Mouse (Mus musculus) midbrain, embryonic 11.5 days (tissue): ENCODE results near the gene Ttc4. TPM values are rescaled to one million over a fixed set of nuclear protein-coding genes. Genes with fewer than 3 reads are reported as not detected.

Source experiments
- ATAC-seq: fragments of 200-750 bp; cut with Nextera tagmentation; 2 replicates; pipeline ENCODE4 v1.8.0; 2017; ENCODE audit warnings: moderate TSS enrichment, moderate library complexity; ENCODE audit not compliant: low FRiP score
- DNase-seq: peaks from one replicate; pipeline ENCODE4 v3.0.0; 2015; ENCODE audit warnings: low spot score; ENCODE audit errors: missing footprints
- H3K27ac ChIP-seq: fragments of 300-500 bp; sonication (generic); 2 replicates; pipeline ENCODE4 v1.5.1; 2014; ENCODE audit warnings: low read depth, low read length
- H3K27me3 ChIP-seq: fragments of 300-500 bp; sonication (generic); 2 replicates; pipeline ENCODE4 v1.6.1; 2014; ENCODE audit warnings: mild to moderate bottlenecking, low read length, moderate library complexity, mixed read lengths; ENCODE audit not compliant: control insufficient read depth, insufficient read depth
- H3K36me3 ChIP-seq: fragments of 300-500 bp; sonication (generic); 2 replicates; pipeline ENCODE4 v1.6.1; 2014; ENCODE audit warnings: mild to moderate bottlenecking, low read length, moderate library complexity, mixed read lengths; ENCODE audit not compliant: control insufficient read depth, insufficient read depth
- H3K4me1 ChIP-seq: fragments of 300-500 bp; sonication (generic); 2 replicates; pipeline ENCODE4 v1.6.1; 2014; ENCODE audit warnings: low read length; ENCODE audit not compliant: control insufficient read depth, insufficient read depth
- H3K4me2 ChIP-seq: fragments of 300-500 bp; sonication (generic); 2 replicates; pipeline ENCODE4 v1.6.1; 2014; ENCODE audit warnings: mild to moderate bottlenecking, moderate library complexity
- H3K4me3 ChIP-seq: fragments of 300-500 bp; sonication (generic); 2 replicates; pipeline ENCODE4 v1.5.1; 2014; ENCODE audit warnings: low read depth, low read length
- H3K9ac ChIP-seq: fragments of 300-500 bp; sonication (generic); 2 replicates; pipeline ENCODE4 v1.6.1; 2014; ENCODE audit warnings: low read length
- H3K9me3 ChIP-seq: fragments of 300-500 bp; sonication (generic); 2 replicates; pipeline ENCODE4 v1.6.1; 2016; ENCODE audit warnings: low read length; ENCODE audit not compliant: control insufficient read depth
- WGBS: fragments of 180-500 bp; shearing (Covaris S2); extraction: QIAGEN DNeasy Blood & Tissue Kit; methylation state at CpG from one replicate; pipeline ENCODE4 v1.1.7; 2014; 5-methylcytosine and 5-hydroxymethylcytosine counted together
- polyA plus RNA-seq: library from polyadenylated mRNA; unstranded; fragments of >200 nt; fragmentation: Nextera tagmentation; extraction: Ambion mirVana; gene quantifications from 2 replicates; pipeline ENCODE4 v1.2.1, GENCODE M21; 2014

The Ttc4 gene
- polyA plus RNA-seq, 1 experiment from 2014 or later = 97.3 TPM

DNA sequence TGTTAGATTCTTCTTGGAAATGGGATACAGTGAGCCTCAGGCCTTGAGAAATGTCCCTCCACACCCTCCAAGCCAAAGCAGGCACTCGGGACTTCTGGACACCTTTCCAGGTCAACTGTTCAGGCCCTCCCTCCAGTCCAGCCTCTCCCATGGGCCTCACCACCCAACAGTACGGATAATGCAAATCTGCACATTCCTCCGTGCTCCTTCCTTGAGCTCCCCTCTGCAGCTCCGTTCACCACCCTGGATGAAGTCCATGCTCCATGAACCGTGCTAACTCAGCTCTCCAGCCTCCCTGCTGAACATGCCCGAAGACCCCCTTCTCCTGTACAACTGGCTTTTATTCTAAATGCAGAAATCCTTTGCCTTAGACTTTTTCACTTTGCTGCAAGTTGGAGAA lies 14.0 kb downstream of the Ttc4 start:
- DNase-seq (no peak), ATAC-seq (no peak)
- Histone ChIP-seq H3K9ac (no peak overlapping the region), H3K4me3 (no peak overlapping the region), H3K27me3 (no peaks in the 10 kb centered on the region), H3K4me1 (no peaks in the 10 kb centered on the region), H3K9me3 (no peaks in the 10 kb centered on the region), H3K27ac (no peak overlapping the region), H3K4me2 (no peak overlapping the region), H3K36me3 (peaks cover 32% of the 10 kb centered on the region)
- WGBS = 91% methylated on average over 6 of the region's 6 CpGs

DNA sequence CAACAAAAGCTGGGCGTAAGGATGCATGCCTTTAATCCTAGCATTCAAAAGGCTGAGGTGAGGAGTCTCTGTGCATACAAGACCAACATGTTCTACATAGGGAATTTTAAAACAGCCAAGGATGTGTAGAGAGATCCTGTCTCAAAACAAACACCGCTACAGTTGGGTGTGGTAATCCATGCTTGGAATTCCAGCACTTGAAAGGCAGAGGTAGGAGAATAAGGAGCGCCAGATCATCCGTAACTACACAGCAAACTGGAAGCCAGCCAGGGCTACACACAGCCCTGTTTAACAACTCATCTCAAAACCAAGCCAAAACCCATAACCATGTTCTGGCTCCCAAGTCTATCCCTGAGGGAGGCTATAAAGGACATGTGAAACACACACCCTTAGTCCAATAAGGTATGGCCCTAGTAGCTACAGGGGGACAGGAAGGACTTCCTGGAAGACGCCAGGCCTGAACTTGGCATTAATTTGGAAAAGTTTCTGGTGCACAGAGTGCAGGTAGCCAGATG lies 14.7 kb downstream of the Ttc4 start:
- H3K36me3 ChIP-seq = peaks cover 29% of the 10 kb centered on the region
- 90% methylated on average over 5 of the region's 5 CpGs for WGBS

DNA sequence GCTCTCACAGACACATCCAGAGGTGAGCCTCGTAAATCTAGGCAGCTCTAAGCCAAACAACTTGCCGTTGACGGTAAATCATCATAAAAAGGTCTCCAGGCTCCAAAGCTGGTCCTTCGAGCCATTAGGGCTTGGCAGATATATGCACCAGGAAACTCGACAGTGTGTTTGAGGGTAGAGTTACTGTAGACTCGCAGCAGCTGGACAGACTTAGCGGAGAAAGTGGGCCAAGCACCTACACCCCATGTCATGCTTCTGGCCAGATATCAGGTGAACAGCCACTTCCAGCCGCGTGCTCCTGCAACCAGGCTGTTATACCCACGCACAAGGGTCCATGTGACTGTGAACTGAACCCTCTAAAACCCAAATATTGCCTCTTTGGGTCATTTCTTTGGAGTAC lies 23.1 kb downstream of the Ttc4 start:
- H3K4me1 ChIP-seq = peaks cover 7% of the 10 kb centered on the region
- H3K36me3 ChIP-seq = peaks cover 10% of the 10 kb centered on the region; the same call in 1 of the 2 replicates
- no peak overlapping the region for H3K27ac ChIP-seq
- ATAC-seq (no peak), DNase-seq (no peak)
- WGBS = 94% methylated on average over 10 of the region's 10 CpGs
- H3K9me3 ChIP-seq = no peaks in the 10 kb centered on the region
- no peak overlapping the region for H3K4me2 ChIP-seq
- no peaks in the 10 kb centered on the region for H3K27me3 ChIP-seq
- H3K9ac ChIP-seq = no peak overlapping the region
- H3K4me3 ChIP-seq = no peak overlapping the region

More for the DNA sequence above, 14.7 kb downstream of the Ttc4 start:
- H3K9me3 ChIP-seq = no peaks in the 10 kb centered on the region
- DNase-seq (no peak), ATAC-seq (no peak)
- H3K4me2 ChIP-seq = no peak overlapping the region
- no peak overlapping the region for H3K9ac ChIP-seq
- H3K4me1 ChIP-seq = no peaks in the 10 kb centered on the region
- H3K4me3 ChIP-seq = no peak overlapping the region
- H3K27ac ChIP-seq = no peak overlapping the region
- H3K27me3 ChIP-seq = no peaks in the 10 kb centered on the region

GRCm38 (mm10) chr4:106653051-106653450 lies 25.7 kb downstream of the Ttc4 start:
- no peaks in the 10 kb centered on the region for H3K9me3 ChIP-seq
- ATAC-seq = no peak
- no peaks in the 10 kb centered on the region; the same call in 1 of the 2 replicates for H3K27me3 ChIP-seq
- no peak overlapping the region for H3K4me2 ChIP-seq
- no peak for DNase-seq
- WGBS = 95% methylated on average over 15 of the region's 15 CpGs
- H3K4me1 ChIP-seq = peaks cover 7% of the 10 kb centered on the region
- H3K9ac ChIP-seq = no peak overlapping the region
- no peak overlapping the region for H3K27ac ChIP-seq
- H3K4me3 ChIP-seq = no peak overlapping the region
- peaks cover 5% of the 10 kb centered on the region; the same call in 1 of the 2 replicates for H3K36me3 ChIP-seq

DNA sequence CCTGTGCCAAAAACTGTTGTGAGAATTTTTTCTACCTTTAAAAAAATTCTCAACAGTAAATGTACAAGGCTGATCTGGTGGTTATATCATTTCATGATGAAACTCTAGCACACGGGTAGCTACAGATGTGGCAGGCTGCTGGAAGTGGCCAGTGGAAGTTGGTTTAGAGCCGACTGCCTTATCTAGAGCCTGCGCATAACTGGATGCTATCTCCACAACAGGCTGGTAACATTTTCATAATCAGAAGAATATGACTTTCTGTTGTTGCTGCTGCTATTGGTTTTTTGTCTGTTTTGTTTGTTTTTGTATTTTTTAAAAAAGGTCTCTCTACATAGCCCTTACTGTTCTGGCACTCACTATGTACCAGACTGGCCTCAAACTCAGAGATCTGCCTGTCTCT lies 26.2 kb downstream of the Ttc4 start:
- Histone ChIP-seq H3K27ac (no peak overlapping the region), H3K4me1 (peaks cover 7% of the 10 kb centered on the region), H3K9ac (no peak overlapping the region), H3K9me3 (no peaks in the 10 kb centered on the region), H3K36me3 (peaks cover 5% of the 10 kb centered on the region; the same call in 1 of the 2 replicates), H3K4me3 (no peak overlapping the region), H3K4me2 (no peak overlapping the region), H3K27me3 (no peaks in the 10 kb centered on the region; the same call in 1 of the 2 replicates)
- 95% methylated on average over 3 of the region's 3 CpGs for whole genome bisulfite sequencing
- ATAC-seq (no peak), DNase-seq (no peak)

DNA sequence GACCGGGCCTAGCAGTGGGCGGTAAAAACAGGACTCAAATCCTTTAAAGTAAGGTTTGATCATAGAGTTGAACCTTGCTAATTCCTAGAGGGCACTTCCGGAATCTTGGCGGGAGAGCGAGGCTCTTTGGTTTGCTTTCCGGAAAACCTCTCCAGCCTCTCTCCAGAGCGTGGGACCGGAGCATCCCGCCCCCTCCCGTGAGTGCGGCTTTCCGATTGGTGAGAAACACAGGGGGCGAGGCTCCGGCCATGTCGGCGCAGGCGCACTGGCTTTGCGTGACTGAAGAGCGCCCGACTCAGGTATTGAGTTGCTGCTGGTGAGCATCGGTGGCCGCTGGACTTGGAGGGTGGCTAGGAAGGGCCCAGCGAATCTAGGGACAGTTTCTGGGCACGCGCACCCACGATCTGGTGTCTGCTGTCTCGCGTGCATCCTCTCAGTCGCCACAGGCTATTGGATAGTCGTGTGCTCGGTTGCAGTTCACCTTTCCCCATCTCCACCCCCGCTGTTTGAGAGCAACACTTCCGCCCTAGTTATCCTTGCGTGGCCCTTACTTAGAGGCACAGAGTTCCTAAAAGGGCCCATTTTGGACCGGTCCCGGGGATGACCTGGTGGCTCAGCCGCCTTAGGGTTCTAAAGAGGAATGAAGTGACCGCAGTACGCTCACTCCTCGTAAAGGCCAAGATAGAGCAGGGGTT lies 27.8 kb downstream of the Ttc4 start, which contains the start of gene Pars2:
Pars2 (plus strand) TSS at position 237 of the 695 bp plus-strand sequence.
- Histone ChIP-seq H3K9ac (peak within 1 kb of the TSS; percentile 88), H3K4me2 (peak within 1 kb of the TSS; percentile 93), H3K27me3 (no peaks in the 10 kb centered on the region; the same call in 1 of the 2 replicates), H3K4me3 (peak within 1 kb of the TSS; percentile 73), H3K4me1 (peaks cover 7% of the 10 kb centered on the region), H3K9me3 (no peaks in the 10 kb centered on the region), H3K36me3 (peaks cover 5% of the 10 kb centered on the region; the same call in 1 of the 2 replicates), H3K27ac (no peak within 1 kb of the TSS; the same call in 1 of the 2 replicates)
- DNase-seq (peak; percentile 100), ATAC-seq (peak; percentile 98)
- 5% methylated on average over 40 of the region's 40 CpGs for WGBS

GRCm38 (mm10) chr4:106647137-106647536 lies 31.6 kb downstream of the Ttc4 start:
- H3K27me3 ChIP-seq = no peaks in the 10 kb centered on the region; the same call in 1 of the 2 replicates
- H3K9me3 ChIP-seq = no peaks in the 10 kb centered on the region
- no peak overlapping the region for H3K27ac ChIP-seq
- no peak overlapping the region for H3K4me3 ChIP-seq
- H3K4me2 ChIP-seq = no peak overlapping the region
- peaks cover 7% of the 10 kb centered on the region for H3K4me1 ChIP-seq
- 87% methylated on average over 6 of the region's 6 CpGs for WGBS
- no peaks in the 10 kb centered on the region for H3K36me3 ChIP-seq
- ATAC-seq (no peak), DNase-seq (peak; percentile 59)
- H3K9ac ChIP-seq = no peak overlapping the region

GRCm38 (mm10) chr4:106645797-106646196 lies 32.9 kb downstream of the Ttc4 start:
- no peak overlapping the region for H3K4me3 ChIP-seq
- 76% methylated on average over 5 of the region's 5 CpGs for WGBS
- H3K36me3 ChIP-seq = no peaks in the 10 kb centered on the region
- H3K27ac ChIP-seq = no peak overlapping the region
- no peak overlapping the region for H3K4me2 ChIP-seq
- no peaks in the 10 kb centered on the region; the same call in 1 of the 2 replicates for H3K27me3 ChIP-seq
- ATAC-seq (no peak), DNase-seq (no peak)
- no peaks in the 10 kb centered on the region for H3K4me1 ChIP-seq
- H3K9me3 ChIP-seq = no peaks in the 10 kb centered on the region
- no peak overlapping the region for H3K9ac ChIP-seq

DNA sequence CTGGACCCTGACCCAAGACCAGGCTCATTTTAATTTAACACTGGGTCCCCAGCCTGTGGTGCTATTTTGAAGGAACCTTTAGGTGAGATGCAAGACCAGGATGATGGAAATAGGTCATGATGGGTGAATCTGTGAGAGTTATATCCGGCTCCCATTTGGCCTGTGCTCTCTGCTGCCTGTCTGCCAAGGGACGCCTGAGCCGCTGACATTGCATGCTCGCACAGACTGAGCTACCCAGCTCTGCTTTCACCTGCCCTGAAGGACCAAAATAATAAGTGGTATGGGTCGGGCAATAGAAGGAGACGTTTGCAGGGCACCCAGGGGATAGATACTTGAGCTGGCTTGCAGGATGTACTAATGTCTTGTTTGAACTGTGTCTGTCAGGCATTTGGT lies 34.5 kb downstream of the Ttc4 start:
- ATAC-seq = no peak
- DNase-seq = no peak
- no peaks in the 10 kb centered on the region for H3K36me3 ChIP-seq
- no peak overlapping the region for H3K27ac ChIP-seq
- no peak overlapping the region for H3K4me3 ChIP-seq
- no peak overlapping the region for H3K4me2 ChIP-seq
- no peak overlapping the region for H3K9ac ChIP-seq
- no peaks in the 10 kb centered on the region for H3K9me3 ChIP-seq
- no peaks in the 10 kb centered on the region for H3K4me1 ChIP-seq
- 76% methylated on average over 6 of the region's 6 CpGs for whole genome bisulfite sequencing
- H3K27me3 ChIP-seq = no peaks in the 10 kb centered on the region; the same call in 1 of the 2 replicates
